Mouse (Mus musculus) testis, postnatal 14 days (tissue): ENCODE data around the gene Slc34a3.
"Not testable (repeated sequence)": the region's sequence is repeated elsewhere in the genome, so short reads cannot be mapped to it uniquely, and the experiment has no call there.

ENCODE experiments used
- DNase-seq: peaks from one replicate; pipeline ENCODE4 v3.0.0; 2021; ENCODE audit warnings: low spot score

Slc34a3 gene

GRCm38 (mm10) chr2:25234050-25234449 is at the start of gene Slc34a3:
Gene Slc34a3 (minus strand): TSS chr2:25234364.
- no peak for DNase-seq

GRCm38 (mm10) chr2:25278928-25279882 is 45.0 kb upstream of the Slc34a3 start:
- no peak for DNase-seq

GRCm38 (mm10) chr2:25273010-25273409 is 38.8 kb upstream of the Slc34a3 start:
- DNase-seq = no peak

GRCm38 (mm10) chr2:25272515-25272914 is 38.4 kb upstream of the Slc34a3 start:
- DNase-seq = no peak

GRCm38 (mm10) chr2:25271827-25272511 is 37.8 kb upstream of the Slc34a3 start, which contains the start of the genes Ssna1 and Anapc2:
Gene Ssna1 (minus strand): TSS chr2:25272438.
Gene Anapc2 (plus strand): TSS chr2:25272478.
- DNase-seq = peak; percentile 96

GRCm38 (mm10) chr2:25267746-25268309 is 33.7 kb upstream of the Slc34a3 start:
- no peak for DNase-seq

GRCm38 (mm10) chr2:25267241-25267640 is 33.1 kb upstream of the Slc34a3 start:
- no peak for DNase-seq

- DNase-seq = no peak
These were observed 32.6 kb upstream of the Slc34a3 start for GRCm38 (mm10) chr2:25266720-25267119.

- DNase-seq = no peak
These were observed 31.9 kb upstream of the Slc34a3 start for GRCm38 (mm10) chr2:25265897-25266656.

- no peak for DNase-seq
These were observed 30.7 kb upstream of the Slc34a3 start for GRCm38 (mm10) chr2:25264851-25265250.

- no peak for DNase-seq
These were observed 30.1 kb upstream of the Slc34a3 start for GRCm38 (mm10) chr2:25264286-25264660.

GRCm38 (mm10) chr2:25263623-25264285 is 29.6 kb upstream of the Slc34a3 start:
- DNase-seq = no peak

- DNase-seq = peak; percentile 46
These were observed 28.8 kb upstream of the Slc34a3 start for GRCm38 (mm10) chr2:25262795-25263622.

- peak; percentile 96 for DNase-seq
These were observed 28.2 kb upstream of the Slc34a3 start, which contains the start of gene Tprn for GRCm38 (mm10) chr2:25262291-25262767. Gene Tprn (plus strand): TSS chr2:25262618.

- DNase-seq = no peak
These were observed 27.7 kb upstream of the Slc34a3 start for GRCm38 (mm10) chr2:25261870-25262269.

GRCm38 (mm10) chr2:25258887-25259286 is 24.7 kb upstream of the Slc34a3 start:
- no peak for DNase-seq

GRCm38 (mm10) chr2:25257250-25257649 is 23.1 kb upstream of the Slc34a3 start:
- not testable (repeated sequence) for DNase-seq

- DNase-seq = not testable (repeated sequence)
These were observed 22.4 kb upstream of the Slc34a3 start for GRCm38 (mm10) chr2:25256443-25257109.

- peak; percentile 89 for DNase-seq
These were observed 21.2 kb upstream of the Slc34a3 start, which contains the start of gene Tmem203 for GRCm38 (mm10) chr2:25255284-25255779. Gene Tmem203 (plus strand): TSS chr2:25255439.
